Mouse (Mus musculus): ENCODE measurements around the gene Trim44.

DNA sequence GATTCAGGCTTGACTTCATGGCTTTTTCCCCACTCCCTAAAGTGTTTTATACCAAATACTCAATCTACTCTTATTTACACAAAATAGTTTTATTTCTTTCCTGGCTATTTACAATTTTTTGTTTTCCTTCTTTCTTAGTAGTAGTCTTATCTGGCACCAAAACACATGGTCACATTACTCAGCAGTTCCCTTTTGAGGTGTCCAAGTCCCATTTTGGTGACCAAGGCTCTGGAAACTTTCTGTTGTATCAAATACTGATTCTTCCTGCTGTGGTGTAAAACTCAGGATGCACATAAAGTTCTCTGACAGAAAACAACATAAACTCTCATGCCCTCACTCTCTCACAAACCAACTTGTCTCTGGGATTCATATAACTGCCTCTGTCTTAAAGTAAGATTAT is 83.3 kb downstream of the Trim44 start:
- TF ChIP-seq CTCF (IDR thresholded peaks at IDR 0.05; ENCODE audit: borderline replicate concordance, control insufficient read depth, extremely low read depth, insufficient read depth, low read length, poor library complexity) (no peak), POLR2A (IDR thresholded peaks at IDR 0.05; ENCODE audit: control insufficient read depth, extremely low read depth, insufficient read depth, low read length, poor library complexity) (no peak)
